Mouse (Mus musculus): Measurements from ENCODE around the gene Pcbp1.
"Not testable (repeated sequence)": the region's sequence is repeated elsewhere in the genome, so short reads cannot be mapped to it uniquely, and the experiment has no call there.

Gene Pcbp1

DNA sequence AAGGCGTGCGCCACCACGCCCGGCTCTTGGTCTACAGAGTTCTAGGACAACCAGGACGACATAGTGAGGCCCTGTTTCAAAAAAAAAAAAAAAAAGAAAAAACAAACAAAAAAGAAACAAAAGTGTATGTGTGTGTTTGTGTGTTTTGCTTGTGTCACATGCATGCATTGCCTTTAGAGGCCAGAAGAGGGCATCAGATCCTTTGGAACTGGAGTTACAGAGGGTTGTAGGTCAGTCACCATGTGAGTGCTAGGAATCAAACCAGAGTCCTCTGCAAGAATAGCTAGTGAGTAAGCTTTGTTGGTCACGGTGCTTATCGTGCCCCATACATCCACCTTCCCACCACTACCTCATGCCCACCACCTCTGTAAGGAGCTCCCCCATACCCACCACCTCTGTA, 31.4 kb downstream of the Pcbp1 start:
- no peak for DNase-seq (ENCODE audit: low spot score in 2 of 2)

- DNase-seq (ENCODE audit: low spot score in 2 of 2) = peak; percentile 35 to 59
These were observed 32.5 kb downstream of the Pcbp1 start for GRCm38 (mm10) chr6:86493469-86494263.

GRCm38 (mm10) chr6:86490413-86490812, 35.7 kb downstream of the Pcbp1 start:
- not testable (repeated sequence) for DNase-seq (ENCODE audit: low spot score in 2 of 2)

- peak in 1 of 2 experiments; percentile 30 for DNase-seq (ENCODE audit: low spot score in 2 of 2)
These were observed 36.2 kb downstream of the Pcbp1 start for GRCm38 (mm10) chr6:86489945-86490344.

DNA sequence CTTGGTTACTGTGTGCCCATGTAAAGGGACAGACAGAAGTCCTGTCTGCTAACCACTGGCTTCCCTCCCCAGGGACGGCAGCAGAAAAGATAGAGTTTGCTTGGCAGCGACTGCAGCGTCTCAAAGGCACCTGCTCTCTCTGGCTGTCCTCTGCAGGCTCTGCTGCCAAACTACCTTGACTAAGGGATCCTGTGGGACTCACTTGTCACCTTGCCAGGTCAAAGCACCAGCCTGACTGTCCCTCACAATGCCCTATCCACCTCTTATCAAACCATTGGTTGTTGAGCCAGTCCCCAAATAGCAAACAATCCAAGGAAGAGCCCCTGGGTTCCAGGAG, 38.0 kb downstream of the Pcbp1 start:
- no peak for DNase-seq (ENCODE audit: low spot score in 2 of 2)

DNA sequence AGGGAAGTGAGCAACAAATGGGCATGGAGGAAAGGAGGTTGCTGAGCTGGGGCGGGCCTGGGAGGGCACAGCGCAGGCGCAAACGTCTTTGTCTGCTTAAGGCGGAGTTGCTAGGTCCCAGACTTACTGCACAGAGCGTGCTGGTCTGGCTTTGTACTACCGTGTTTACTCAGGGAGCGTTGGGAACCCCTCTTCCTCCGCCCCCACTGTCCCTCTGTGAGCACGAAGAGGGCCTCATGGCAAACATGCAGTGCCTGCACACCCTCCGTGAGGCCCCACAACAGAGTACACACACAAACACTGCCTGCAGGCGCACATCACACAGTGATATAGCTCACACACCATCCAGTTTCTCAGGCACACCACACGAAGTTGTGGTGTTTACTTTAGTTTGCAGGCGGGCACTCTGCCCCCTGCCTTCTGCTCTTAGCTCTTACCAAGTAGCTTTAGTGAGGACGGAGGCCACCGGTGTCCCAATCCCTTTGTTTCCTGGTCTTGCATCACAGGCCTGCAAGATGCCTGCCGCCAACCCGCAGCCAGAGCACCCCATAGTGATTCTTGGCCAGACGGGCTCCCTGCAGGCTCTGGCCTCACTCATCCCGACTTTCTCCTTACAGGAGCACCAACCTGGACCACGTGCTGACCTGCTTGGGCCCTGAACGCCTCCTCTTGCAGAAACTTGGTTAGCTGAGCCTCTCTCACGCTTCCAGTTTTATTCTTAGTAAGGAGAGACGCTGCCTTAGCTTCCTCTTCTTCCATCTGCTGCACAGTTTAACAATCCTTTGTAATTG, 38.6 kb downstream of the Pcbp1 start:
- peak; percentile 84 to 87 for DNase-seq (ENCODE audit: low spot score in 2 of 2)

- DNase-seq (ENCODE audit: low spot score in 2 of 2) = no peak
These were observed 40.0 kb downstream of the Pcbp1 start for GRCm38 (mm10) chr6:86485943-86486640.

DNA sequence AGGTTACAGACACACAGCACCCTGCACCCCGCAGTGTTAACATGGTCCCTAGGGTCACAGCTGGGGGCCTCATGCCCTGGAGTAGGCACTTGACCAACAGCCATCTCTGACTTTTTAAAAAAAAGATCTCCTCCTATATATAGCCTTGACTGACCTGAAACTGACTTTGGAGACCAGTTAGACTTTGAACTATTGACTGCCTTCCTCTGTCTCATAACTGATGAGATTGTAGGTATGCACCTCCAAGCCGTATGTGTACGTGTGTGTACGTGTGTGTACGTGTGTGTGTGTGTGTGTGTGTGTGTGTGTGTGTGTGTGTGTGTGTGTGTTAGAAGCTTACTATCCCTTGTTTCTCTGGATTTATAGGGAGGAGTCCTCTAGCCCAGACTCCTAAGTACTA, 44.2 kb downstream of the Pcbp1 start:
- no peak for DNase-seq (ENCODE audit: low spot score in 2 of 2)

- DNase-seq (ENCODE audit: low spot score in 2 of 2) = no peak
These were observed 45.8 kb downstream of the Pcbp1 start for GRCm38 (mm10) chr6:86480189-86480831.

- no peak for DNase-seq (ENCODE audit: low spot score in 2 of 2)
These were observed 46.3 kb downstream of the Pcbp1 start for GRCm38 (mm10) chr6:86479816-86480188.

- no peak for DNase-seq (ENCODE audit: low spot score in 2 of 2)
These were observed 46.8 kb downstream of the Pcbp1 start for GRCm38 (mm10) chr6:86479311-86479710.

DNA sequence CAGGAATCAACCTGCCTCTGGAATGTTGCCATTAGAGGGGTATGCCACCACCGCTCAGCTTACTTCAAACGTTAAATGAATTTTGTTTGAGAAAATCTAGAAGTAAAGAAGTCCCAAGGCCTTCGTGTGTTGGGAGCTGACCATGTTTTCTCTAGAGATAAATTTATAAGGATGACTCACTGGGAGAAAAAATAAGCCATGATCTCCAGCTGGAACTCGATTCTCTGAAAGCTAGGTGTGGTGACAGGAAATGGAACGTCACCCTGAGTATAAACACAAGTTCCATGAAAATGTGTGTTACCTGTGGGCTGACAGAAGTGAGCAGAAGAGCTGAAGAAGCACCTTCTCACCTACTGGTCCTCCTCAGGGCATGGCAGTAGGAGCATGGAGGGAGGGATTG, 49.2 kb downstream of the Pcbp1 start:
- DNase-seq (ENCODE audit: low spot score in 2 of 2) = no peak

DNA sequence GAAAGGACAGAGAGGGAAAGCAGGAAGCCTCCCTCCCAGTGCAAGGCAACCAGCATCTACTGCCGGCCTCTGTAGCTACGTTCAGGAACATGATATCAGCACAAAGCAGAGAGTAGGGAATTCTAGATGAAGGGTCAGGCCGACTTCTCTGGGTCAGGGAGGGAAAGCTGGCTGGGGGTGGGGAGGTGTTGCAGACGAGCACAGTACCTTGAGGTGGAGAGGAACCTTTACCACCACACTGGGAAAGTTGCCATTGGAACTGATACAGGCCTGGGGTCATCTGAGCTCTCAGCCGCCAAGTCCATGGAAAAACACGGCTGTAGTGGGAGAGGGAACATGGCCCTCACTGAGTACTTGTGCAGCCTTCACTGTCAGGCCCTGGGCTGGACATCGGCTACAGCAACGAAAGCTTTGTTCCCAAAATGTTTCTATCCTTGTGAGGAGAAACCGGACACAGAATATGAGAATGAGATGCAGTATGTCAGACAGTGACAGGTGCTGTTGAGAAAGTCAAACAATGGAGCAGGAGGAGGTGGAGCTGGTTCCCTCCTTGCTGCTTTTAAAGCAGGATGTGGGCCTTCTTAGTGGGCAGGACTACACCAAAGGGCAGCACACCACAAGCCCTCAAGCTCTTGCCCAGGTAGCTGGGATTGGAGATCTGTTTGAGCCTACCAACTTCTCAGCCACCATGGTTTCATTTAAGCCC, 50.5 kb downstream of the Pcbp1 start:
- no peak for DNase-seq (ENCODE audit: low spot score in 2 of 2)

GRCm38 (mm10) chr6:86474646-86475181, 51.4 kb downstream of the Pcbp1 start:
- DNase-seq (ENCODE audit: low spot score in 2 of 2) = no peak
